Mouse (Mus musculus): ENCODE measurements around the gene Rln3.
"Not testable (repeated sequence)": the region's sequence is repeated elsewhere in the genome, so short reads cannot be mapped to it uniquely, and the experiment has no call there.

Rln3 gene

DNA sequence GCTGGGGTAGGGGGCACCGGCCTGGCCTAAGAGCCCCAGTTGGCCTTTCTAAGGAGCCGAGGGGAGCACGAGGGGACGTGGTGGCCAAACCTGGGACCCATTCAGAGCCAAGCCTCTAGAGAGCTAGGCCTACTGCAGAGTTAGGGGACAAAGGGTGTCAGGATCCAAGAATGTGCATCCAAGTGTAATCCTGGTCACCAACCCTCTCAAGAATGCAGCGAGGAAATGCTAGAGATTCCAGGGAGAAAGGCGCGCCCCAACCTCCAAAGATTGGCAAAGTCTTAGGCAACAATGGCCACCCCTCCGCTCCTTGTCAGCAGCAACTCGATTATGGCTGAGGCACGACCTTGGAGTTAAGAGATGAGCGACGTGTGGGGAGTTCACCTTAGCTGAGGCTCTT is 23.2 kb downstream of the Rln3 start:
- DNase-seq (ENCODE audit: low spot score in 2 of 2): no peak

DNA sequence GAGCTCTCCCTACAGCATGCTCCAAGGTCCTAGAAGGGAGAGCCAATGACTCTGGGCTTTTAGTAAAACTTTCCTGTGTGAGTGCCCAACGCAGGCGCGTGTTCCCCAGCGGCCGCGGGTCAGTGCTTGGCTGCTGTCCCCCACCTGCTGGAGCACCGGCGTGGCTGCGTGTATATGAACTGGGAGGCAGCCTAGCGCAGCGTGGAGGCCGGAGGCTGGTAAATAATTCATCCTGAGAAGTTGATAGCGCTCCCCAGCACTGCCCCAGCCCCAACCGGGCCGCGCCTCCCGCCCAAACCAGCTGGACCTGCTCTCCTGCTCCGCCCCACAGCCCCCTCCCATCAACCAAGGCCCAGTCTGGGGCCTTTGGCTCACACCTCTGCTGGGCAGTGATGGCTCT is 23.7 kb downstream of the Rln3 start, which contains the start of gene Palm3:
TSS of gene Palm3 (plus strand) at position 376 of the 400 bp plus-strand sequence.
- DNase-seq (ENCODE audit: low spot score in 2 of 2): no peak

DNA sequence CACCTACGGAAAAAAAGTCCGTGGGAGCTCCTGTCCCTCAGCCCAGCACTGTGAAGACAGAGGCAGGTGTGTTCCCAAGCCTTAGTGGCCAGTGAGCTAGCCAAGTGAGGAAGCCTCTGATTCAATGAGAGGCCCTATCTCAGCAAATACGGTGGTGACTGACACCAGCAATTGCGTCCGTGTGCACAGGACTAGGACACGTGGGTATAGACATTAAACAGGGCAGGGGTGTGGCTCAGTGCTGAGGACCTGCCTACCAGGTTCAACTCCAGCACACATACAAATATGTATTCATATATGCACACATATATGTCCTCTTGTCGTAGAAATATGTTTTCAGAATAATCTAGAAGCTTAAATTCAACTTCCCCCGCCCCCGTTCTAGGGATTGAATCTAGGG is 25.1 kb downstream of the Rln3 start:
- DNase-seq (ENCODE audit: low spot score in 2 of 2): no peak

DNA sequence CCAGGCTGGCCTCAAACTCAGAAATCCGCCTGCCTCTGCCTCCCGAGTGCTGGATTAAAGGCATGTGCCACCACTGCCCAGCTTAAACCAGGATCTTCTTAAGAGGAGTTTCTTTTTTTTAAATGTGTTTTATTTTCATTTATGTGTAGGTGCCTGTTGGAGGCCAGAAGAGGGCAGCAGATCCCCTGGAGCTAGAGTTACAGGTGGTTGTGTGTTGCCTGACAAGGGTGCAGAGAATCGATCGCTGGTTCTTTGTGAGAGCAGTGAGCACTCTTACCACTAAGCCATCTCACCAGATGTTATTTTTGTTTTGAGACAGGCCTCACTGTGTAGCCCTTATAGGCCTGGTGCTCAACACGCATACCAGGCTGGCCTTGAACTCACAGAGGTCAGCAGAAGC is 29.0 kb downstream of the Rln3 start:
- DNase-seq (ENCODE audit: low spot score in 2 of 2): no peak

DNA sequence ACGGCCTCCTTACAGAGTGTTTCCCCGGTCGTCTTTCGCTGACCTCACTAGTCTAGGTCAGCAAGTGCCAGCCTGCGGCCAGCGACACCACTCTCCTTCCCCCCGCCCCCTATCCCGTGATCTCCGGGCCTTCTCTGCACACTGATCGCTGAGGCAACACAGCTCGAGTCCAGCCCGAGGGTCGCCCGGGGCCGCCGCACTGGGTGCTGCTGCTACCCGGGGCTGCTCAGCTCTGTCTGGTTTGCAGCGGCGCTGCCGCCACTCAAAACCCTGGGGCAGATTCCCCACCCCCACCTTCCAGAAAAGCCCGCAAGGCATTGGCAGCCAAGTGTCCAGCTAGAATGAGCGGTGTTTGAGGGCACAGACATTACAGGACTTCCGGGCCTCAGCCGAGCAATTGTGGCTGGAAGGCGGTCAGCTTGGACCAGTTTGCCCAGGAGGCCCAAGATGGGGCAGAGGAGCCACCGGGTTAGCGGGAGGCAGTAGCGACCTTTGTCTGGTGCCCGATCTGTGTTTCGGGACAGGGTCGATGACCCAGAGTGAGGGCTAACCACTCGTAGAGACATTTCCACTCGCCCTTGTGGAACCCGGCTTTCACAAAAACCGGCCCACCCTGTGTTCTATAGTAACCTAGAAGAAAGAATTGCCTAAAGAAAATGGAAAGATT is 32.2 kb downstream of the Rln3 start:
- DNase-seq (ENCODE audit: low spot score in 2 of 2): no peak

DNA sequence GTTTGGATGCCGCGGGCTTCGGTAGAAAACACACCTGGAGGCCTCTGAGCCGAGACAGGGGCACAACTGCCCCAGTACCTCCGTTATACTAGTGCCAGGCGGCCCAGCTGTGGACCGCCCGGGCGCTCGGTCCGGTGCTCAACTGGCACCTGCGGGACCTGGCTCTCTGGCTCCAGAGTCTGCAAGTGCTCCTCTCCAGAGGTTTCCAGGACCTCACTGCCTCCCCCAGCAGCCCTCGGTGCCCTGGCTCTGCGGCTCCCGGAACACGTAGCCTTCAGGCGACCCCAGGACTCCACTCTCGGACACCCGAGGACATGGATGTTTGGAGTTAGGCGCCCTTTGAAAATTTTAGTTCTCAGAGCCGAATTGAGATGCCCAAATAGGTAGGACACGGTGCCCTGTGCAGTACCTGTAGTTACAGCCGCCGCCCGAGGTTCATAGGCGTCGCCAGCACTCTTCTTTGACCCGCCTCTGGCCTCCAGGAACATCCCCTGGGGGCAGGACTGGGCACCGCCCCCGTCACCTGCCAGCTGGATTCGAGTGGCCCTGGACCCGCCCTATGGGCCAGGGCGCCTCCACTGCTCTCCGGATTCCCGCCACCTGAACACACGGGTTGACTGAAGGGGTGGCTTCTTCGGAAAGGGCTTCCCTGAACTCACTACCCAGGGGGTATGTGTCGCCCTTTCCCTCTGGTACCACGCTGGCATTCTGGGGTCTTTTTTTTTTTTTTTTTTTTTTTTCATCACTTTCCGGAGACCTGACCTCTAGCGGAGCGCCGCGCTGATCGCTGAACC is 32.9 kb downstream of the Rln3 start, which contains the start of gene 2210011C24Rik:
TSS of gene 2210011C24Rik (minus strand) at position 467 of the 794 bp plus-strand sequence.
- DNase-seq (ENCODE audit: low spot score in 2 of 2): no peak

DNA sequence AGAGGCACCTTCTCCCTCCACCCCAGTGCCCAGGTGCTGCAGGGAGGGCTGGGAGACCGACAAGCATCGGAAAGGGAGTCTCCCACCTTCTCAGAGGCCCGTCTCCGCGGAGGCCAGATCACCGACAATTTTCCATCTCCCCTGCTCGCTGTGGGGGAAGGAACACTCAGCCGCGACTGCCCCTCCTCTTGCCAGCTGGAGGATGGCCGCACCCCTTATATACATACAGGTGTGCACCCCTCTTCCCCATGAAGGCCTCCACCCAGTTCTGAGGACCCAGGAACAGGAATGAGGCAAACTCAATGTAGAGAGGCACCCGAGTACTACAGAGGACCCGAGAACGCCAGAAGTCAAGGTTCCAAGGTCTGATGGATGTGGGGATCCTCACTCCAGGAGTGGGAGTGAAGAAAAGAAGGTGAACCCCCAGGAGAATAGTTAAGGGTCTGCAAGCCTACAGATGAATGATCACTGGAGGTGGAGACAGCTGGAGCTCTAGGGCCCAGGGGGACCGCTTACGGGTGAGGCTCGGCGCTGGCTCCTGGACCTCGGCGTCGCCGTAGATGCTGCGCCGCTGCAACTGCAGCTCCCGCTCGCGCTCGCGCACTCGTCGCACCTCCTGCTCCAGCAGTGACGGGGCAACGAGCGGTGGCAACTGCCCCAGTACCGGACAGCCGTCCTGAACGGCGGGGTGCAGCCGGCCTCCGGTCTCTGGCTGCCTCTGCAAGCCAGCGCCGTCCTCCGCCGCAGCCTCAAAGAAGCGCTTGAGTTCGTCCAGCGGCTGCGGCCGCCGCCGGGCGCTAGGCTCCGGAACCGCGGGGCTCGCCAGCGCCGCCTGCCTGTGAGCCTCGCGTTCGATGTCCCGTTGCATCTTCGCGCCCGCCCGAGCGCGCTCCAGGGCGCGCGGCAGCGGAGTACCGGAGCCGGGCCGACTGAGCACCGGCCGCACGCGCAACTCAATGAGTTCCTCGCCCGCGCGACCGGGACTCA is 33.9 kb downstream of the Rln3 start:
- DNase-seq (ENCODE audit: low spot score in 2 of 2): peak; percentile 48 to 53

DNA sequence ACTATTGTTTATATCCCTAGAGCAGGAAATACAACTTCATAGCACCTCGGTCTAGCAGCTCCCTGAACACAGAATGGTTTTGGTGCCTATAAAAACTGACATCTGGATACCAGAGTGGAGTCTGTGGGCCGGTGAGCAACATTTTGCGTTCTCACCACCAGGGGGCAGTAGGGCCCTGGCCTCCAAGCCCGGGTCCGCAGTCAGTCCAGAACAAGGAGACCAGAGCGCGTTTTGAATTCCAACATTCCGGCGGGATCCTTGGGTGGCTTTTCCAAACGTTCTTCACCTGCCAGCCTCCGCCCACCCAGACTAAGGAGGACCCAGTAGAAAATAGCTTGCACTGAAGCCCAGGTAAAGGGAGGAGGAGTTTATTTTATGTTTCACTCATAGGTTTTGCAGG is 34.9 kb downstream of the Rln3 start:
- peak; percentile 74 to 86 for DNase-seq (ENCODE audit: low spot score in 2 of 2)

DNA sequence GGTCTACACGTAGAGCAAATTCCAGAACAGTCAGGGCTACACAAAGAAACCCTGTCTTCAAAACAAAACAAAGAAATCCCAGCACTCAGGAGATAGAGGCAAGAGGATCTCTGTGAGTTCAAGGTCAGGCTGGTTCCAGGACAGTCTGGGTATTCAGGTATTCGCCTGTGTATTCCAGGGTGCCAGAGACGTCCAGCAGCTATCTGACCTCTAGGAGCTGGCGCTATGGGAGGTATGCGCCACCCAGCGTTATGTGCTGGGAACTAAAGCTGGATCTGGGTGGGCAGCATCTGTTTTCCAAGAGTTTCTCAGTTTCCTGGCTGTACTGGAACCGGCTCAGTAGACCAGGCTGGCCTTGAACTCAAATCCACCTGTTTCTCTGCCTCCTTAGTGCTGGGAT is 36.4 kb downstream of the Rln3 start:
- DNase-seq (ENCODE audit: low spot score in 2 of 2): no peak

DNA sequence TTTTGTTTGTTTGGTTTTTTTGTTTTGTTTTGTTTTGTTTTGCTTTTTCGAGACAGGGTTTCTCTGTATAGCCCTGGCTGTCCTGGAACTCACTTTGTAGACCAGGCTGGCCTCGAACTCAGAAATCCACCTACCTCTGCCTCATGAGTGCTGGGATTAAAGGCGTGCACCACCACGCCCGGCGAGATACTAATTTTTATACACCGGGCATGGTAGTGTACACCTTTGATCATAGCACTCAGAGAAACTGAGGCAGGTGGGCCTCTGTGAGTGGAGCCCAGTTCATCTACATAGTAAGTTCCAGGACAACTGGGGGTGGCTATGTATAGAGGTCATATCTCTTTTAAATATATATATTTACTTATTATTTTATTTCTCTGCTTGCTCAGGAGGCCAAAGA is 39.3 kb downstream of the Rln3 start:
- not testable (repeated sequence) for DNase-seq (ENCODE audit: low spot score in 2 of 2)

DNA sequence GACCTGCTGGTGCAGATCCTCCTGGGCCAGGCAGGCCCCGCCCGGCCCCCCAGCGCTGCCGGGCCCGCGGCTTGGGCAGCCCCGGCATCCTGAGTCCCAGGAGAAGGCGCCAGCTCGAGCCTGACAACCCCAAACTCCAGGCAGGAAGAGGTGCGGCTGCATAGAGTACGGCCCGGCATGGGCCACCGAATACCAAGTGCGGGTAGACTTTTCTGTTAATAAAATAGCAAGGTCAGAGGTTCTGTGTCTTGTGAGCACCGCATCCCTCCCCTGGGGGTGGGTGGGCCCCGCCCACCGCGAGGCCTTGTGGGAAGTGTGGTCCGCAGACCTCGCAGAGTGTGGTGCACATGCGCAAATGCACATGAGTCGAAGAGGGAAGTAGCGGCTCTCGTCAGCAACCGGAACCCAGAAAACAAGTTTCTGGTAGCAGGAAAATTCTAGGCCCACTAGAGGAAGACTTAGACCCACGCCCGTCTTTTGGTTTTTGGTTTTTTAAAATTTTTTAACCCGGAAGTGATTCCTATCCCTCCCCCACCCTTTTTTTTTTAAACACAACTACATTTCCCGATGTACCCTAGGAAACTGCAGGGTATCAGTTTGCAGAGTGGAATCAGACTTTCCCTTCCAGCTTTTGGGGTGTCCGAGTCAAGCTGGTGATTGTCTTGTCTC is 40.1 kb downstream of the Rln3 start:
- peak; percentile 83 to 90 for DNase-seq (ENCODE audit: low spot score in 2 of 2)

DNA sequence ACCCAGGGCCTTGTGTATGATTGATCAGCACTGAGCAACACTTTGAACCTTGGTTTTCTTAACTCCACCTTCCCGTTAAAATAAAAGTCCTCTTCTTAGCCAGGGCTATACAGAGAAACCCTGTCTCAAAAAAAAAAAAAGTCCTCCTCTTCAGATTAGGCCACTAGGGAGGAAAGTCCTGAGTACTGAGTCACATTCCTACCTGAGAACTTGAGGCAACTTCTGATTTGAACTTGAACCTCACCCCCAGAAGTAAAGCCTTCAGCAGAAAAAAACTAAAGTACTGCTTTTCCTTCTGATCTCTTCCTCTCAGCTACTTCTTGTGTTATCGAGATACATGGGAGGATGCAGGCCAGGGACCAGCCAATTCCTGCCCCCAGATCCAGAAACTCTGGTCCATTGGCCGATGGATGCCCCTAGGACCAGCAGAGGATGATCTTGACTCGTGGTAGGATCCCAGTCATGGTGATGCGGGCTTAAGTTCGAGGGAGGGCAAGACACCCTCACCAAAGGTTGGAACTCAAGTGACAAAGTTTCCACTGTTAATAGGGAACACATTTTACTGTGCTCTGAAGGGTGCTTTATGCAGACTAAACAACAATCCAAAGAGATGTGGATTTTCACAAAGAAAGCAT is 41.1 kb downstream of the Rln3 start:
- DNase-seq (ENCODE audit: low spot score in 2 of 2): no peak

DNA sequence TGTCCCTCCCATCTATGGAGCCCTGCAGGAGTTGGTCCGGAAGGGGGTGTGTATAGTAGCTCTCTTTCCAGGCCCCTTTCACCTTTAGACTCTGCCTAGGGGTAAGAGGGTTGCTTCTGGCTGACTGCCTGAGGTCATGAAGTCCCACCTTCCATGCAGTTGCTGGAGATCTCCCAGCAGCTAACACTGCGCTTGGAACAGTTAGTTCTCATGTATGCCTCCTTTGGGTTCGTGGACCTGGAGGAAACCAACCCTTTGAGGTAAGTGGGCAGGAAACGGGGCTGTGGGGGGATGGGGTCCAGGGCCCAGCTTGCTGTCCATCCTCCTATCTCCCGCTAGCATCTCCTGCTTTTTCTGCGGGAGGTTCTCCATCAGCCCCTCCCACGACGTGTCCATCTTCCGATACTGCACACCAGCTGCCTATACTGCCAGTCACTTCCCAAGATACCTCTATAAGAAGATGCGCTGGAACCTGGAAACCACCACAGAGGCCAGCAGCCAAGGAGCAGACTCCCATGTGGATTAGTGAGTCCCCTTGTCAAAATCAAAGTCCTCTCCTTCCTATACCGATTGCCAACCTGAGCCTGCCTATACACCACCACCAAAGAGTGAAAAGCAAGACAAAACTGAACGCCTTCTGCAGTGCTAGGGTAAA is 41.7 kb downstream of the Rln3 start:
- DNase-seq (ENCODE audit: low spot score in 2 of 2): no peak

DNA sequence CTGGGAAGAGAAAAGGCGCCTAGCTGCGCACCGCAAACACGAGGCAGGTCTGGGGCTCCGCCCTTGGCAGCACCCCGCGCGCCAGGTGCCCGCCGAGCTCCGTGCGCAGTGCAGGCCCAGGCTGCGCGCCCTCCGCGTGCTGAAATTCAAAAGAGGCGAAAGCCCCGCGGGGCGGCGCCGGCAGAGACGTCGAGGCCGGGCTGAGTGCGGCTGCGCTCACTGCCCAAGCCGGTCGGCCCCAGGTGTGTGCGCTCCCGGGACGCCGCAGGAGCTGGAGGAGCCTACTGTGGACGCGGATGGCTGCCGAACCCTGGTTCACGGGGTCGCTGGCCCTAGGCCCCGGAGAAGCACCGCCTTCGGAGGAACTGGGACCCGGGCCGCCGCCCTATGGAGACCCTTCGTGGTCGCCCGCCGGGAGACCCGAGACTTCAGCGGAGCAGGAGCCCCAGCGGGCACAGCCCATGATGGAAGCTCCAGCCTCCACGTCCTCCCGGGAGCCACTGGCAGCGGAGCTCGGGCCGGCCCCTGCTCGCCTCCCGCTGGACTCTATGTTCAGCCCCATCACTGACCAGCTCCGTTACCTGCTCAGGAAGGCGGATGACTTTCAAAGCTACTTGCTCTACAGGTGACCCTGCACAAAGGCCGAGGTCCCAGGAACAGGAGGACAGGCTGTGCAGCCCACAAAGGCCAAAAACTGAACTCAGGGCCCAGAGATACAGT is 43.4 kb downstream of the Rln3 start, which contains the start of gene 1700067K01Rik:
TSS of gene 1700067K01Rik (plus strand) at position 222 of the 720 bp plus-strand sequence.
- DNase-seq (ENCODE audit: low spot score in 2 of 2): no peak

DNA sequence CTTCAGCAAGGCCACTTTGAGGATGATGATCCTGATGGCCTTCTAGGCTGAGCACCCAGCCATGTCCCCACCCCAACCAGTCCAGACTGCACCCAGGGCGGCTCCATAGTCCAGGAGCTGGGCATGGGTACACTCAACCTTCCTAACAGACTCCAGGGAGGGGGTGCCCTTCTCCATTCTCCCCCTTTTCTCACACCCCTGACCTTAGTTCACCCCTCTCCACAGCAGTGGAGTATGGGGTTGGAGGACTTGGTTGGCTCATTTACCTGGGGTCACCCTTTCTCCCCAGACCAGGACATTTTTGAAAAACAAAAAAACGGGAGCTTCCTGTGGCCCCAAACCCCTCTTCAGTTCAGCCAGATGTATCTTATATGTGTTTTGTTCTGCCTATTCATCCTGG is 45.0 kb downstream of the Rln3 start:
- DNase-seq (ENCODE audit: low spot score in 2 of 2): no peak

DNA sequence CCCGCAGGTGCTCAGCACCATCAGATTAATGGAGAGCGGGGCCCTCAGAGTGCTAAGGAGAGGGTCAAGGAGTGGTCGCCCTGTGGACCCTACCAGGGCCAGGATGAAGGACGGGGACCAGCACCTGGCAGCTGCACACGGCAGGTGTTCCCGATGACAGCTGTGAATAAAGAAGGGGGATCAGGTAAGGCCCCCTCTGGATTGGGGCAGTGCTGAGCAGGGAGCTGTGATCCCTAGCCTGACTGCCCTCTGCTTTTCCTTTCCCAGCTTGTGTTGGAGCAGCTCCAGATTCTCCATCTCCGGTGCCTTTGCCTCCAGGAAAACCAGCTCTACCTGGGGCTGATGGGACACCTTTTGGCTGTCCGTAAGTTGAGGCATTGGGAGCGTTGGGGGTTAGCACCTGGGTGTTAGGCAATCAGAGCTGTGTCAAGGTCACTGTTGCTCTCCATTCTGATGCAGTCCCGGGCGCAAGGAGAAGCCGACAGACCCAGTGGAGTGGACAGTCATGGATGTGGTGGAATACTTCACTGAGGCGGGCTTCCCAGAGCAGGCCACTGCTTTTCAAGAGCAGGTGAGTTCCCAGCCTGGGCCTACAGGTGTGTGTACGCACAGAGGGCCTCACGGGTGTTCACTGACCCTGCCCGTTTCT is 45.6 kb downstream of the Rln3 start:
- no peak for DNase-seq (ENCODE audit: low spot score in 2 of 2)

DNA sequence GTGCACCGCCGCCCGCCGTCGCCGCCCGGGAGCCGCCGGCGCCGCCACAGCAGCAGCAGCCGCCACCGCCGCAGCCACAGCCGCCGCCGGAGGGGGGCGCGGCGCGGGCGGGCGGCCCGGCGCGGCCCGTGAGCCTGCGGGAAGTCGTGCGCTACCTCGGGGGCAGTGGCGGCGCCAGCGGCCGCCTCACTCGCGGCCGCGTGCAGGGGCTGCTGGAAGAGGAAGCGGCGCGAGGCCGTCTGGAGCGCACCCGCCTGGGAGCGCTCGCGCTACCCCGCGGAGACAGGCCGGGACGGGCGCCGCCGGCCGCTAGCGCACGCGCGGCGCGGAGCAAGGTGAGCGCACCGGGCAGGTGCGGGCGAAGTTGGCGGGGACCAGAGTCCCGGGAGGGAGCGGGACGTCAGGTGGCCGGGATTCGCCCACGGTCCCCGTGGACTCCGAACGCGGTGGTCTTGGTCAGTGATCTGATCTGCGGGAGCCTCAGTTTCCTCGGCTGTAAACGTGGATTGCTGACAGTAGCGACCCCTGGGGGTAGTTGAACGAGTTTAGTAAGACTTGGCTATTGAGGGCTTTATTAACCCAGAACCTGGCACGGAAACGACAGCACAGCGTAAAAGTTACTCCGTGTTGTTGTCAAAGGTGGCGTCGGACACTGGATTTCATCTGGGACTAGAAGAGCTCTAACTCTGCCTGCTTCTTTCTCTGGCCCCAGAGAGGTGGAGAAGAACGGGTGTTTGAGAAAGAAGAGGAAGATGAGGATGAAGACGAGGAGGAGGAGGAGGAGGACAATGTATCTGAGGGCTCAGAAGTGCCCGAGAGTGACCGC is 46.4 kb downstream of the Rln3 start:
- no peak for DNase-seq (ENCODE audit: low spot score in 2 of 2)

DNA sequence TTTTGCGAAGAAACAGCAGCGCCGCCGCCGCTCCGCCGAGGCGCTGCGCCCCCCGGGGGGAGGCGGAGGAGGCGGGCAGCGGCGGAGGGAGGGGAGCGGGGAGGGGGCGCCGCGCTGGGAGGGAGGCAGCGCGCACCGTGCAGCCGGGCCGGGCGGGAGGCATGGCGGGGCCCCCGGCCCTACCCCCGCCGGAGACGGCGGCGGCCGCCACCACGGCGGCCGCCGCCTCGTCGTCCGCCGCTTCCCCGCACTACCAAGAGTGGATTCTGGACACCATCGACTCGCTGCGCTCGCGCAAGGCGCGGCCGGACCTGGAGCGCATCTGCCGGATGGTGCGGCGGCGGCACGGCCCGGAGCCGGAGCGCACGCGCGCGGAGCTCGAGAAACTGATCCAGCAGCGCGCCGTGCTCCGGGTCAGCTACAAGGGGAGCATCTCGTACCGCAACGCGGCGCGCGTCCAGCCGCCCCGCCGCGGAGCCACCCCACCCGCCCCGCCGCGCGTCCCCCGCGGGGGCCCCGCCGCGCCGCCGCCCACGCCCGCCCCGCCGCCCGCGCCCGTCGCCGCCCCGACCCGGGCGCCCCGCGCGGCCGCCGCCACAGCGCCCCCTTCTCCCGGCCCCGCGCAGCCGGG is 47.2 kb downstream of the Rln3 start, which contains the start of gene Samd1:
TSS of gene Samd1 (plus strand) at position 162 of the 631 bp plus-strand sequence.
- no peak for DNase-seq (ENCODE audit: low spot score in 2 of 2)

Data from frontal cortex, postnatal 25 days (tissue).